Mouse (Mus musculus) adrenal gland, adult 2 months (tissue): ENCODE results near the gene Gm14399. TPM values are rescaled to one million over a fixed set of nuclear protein-coding genes. Genes with fewer than 3 reads are reported as not detected.
A peak's percentile ranks its signal among the peaks of the same experiment; 100 is the strongest.
"Not testable (repeated sequence)": the region's sequence is repeated elsewhere in the genome, so short reads cannot be mapped to it uniquely, and the experiment has no call there.

ENCODE experiments used
- DNase-seq: peaks from one replicate; pipeline ENCODE4 v3.0.0; 2021
- long read RNA-seq: library from polyadenylated mRNA; stranded (forward); transcript quantifications from one replicate; pipeline ENCODE4 v2.0.0, GENCODE M21; 2021
- polyA plus RNA-seq: library from polyadenylated mRNA; depleted of rRNA; stranded (reverse); fragments of >200 nt; gene quantifications from 2 replicates; pipeline ENCODE4 v1.2.3, GENCODE M21; 2012; rRNA removed
- total RNA-seq, 2 experiments: library from RNA; stranded (reverse); gene quantifications; 2 replicates each; pipeline ENCODE4 v1.2.3; 2021

Gm14399 gene
- total RNA-seq (10 to 100 TPM; 15.1 to 20.4 TPM), polyA plus RNA-seq (not detected in 2 replicates)
- long read RNA-seq, partial matches to known transcripts: 0 of 3 reads
- long read RNA-seq, other reads (novel, unspliced or antisense): 0 of 3 reads

DNA sequence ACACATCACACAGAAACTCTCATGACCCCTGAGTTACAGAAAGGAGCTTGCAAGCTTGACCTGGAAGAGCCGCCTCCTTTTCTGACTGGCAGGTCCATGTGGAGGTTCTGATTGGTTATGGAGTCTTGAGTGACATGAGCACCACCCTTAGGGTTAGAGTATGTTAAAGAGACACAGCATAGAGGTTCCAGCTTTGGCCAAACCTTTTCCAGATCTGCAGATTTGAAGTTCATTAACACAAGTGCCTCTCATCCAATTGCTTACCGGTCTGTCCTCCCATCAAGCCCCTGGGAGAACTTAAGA is at the start of gene Gm14399:
Gene Gm14399, minus strand, starts transcription at position 20 of the 303 bp plus-strand sequence.
- not testable (repeated sequence) for DNase-seq

DNA sequence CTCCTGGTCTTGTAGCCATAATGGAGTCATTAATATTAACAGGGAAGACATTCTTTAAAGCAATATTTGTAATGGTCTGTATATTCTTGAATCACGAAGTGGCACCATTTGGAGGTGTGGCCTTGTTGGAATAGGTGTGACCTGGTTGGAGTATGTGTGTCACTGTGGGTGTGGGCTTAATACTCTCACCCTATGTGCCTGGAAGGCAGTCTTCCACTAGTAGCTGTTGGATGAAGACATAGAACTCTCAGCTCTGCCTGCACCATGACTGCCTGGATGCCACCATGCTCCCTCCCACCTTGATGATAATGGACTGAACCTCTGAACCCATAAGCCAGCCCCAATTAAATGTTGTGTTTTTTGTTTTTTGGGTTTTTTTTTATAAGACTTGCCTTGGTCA is 37.2 kb upstream of the Gm14399 start:
- not testable (repeated sequence) for DNase-seq

DNA sequence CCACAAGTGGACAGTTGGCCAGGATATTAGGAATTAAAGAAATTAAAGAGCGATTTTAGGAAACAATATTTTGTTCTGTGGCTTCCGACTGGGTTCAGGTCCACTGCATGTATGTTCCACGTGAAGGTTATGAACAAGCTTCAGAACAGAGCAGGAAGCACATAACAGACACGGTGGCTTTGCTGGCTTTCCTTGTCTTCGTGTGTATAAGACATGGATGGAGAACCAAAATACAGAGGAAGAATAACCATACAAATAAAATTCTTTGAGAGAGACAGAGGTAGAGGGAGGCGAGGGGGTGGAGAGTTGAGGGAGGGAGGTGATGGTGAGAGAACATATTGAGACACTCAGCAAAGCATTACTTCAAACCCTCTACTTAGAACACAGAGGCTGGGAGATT is 34.5 kb upstream of the Gm14399 start:
- no peak for DNase-seq

DNA sequence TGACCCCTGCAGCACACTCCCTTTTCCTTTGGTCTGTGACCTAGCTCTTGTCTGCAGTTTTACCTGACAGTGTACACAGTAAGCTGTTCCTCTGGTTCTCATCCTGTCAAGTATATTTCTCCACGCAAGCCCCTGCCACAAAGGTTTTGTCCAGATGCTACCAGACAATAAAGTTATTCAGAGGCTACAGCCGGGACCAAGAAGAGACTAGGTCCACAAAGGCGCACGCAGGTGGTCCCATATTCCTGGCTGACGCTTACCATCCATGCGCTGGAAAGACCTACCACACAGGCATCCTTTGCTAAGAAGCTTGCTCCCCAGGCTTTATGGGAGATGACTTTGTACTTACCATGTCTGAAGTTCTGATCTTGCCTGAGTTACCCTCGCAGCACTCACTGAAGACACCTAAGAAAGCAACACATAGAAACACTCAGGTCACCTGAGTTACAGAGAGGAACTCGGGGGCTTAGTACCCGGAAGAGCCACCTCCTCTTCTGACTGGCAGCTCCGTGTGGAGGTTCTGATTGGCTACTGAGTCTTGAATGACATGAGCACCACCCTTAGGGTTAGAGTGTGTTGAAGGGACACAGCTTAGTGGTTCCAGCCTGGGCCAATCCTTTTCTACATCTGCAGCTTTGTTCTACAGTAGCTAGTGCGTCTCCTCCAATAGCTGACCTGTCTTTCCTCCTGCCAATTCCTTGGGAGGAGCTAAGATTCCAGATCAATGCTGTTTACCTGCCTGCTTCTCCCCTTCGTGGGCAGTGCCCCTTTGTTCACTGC is 33.8 kb upstream of the Gm14399 start, which contains the start of gene Gm14443:
Gene Gm14443, minus strand, starts transcription at position 471 of the 780 bp plus-strand sequence.
- DNase-seq: not testable (repeated sequence)

DNA sequence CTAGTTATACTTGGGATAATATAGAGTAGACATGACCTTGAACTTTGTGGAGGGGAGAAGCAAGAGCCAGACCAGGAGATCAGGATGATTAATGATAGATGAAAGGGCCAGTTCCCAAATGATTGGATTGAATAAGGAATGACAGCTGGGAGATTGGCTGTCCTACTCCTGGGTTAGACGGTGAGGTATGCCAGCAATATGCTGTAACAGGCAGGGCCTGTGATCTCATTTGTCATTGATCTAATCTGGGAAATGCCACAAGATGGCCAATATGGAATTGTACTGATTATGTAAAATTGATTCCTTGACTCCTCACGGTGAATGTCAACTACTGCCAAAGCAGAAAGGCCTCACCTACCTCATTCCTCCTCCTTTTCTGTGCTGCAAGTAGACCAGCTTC is 32.2 kb upstream of the Gm14399 start:
- DNase-seq: not testable (repeated sequence)

DNA sequence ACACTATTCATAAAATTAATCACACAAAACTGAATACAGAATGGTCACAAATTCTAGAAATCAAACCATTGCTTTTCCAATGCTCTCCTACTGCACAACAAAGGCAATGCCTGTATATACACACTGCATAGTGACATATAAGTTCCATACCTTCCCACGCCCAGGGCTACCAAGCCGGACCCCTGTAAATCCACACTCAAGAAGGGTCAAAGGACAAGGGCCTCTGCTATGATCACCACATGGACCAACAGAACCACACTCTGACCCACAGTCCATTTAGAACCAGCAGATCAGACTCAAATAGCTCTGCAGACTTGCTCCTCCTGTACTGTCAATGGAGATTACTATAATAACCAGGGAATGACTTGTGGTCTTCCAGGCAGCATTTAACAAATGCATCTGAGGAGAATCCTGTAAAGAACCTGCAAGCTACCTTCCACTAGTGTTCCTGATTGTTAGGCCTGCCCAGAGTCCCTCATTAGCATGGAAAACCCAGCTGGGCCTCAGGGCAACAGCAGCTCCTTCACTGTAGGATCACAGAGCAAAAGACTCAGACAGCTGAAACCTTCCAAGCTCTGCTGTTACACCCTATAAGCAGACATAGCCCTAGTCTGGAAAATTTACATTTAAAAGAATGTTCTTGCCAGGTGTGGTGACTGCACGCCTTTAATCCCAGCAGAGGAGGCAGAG is 31.2 kb upstream of the Gm14399 start:
- not testable (repeated sequence) for DNase-seq

DNA sequence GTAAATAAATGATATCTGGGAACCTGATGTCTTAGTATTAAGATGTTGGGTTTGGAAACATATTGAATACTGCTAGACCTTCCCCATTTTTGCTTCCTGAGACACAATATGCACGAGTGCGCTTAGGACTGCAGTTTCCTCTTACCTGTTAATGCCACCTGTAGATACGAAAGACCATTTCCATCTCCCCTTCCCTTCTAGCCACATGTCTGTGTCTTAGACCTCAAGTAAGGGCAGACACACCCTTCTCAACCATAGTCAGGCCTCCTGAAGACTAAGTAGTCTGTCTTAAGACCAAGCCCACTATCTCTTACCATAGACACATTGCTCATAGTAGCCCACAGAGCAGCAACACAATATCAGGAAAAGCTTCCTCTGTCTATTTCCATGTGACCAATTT is 30.3 kb upstream of the Gm14399 start:
- DNase-seq: no peak

DNA sequence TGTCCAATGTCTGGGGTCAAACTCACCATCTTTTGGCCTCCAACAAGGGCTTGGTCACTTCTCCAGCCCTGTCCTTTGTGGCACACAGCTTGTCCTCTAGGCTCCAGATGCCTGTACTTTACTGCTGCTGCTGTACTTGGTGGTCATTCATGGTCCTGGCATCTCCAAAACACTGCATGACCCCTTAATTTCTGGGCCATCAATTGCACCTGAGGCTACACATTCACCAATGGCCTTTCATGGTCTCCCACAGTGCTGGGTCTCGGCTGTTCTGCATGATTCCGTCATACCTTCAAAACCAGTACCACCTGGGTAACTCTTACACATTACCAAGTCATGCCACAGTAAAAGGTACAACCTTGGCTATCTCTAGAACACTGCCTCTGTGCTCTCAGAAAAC is 25.1 kb upstream of the Gm14399 start:
- DNase-seq: not testable (repeated sequence)

DNA sequence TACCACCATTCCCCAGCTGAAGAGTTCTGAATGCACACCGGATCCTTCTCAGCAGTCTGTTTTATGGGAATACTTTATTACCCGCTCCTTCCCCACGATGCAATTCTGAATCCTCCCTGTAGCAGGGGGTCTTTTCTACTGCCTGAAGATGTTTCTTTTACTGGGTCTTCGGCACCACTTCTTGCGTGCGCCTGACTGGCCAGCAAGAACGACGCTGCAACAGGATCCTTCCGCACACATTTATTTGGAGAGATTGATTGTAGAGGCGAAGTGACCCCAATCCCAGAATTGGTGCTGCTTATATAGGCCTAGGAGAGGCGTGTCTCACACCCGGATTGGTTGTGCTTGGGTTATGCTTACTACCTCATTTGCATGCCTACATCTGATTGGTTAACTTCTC is 23.3 kb upstream of the Gm14399 start:
- DNase-seq: not testable (repeated sequence)

DNA sequence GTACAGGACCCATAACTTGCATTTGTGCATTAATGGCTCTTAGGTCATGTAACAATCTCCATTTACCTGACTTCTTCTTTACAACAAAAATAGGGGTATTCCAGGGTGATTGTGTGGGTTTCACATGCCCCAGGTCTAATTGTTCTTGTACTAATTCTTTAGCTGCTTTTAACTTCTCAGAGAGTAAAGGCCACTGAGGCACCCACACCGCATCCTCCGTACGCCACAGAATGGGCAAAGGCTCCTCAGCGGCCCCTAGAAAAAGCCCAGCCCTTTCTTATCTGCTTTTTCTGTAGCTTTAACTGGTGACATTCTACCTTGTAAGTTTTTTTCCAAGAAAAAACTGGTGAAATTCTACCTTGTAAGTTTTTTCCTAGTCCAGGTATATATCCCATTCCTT is 19.6 kb upstream of the Gm14399 start:
- not testable (repeated sequence) for DNase-seq

DNA sequence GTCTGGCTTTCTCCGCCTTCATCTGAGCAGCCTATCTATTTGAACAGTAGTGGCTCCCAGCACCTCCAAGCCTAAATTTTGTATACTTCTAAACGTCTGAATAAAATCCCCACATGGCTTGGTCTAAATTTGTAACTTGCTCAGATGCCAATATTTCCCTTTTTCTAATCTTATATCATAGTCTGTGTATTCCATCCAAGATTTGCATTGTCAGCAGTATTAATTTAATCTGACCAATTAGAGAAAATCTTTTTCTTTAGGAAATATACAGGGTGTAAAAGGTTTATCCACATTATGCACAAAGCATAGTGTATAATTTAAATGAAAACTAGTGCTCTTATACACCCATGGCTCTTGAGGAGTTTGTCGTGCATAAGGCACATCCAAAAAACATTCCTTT is 16.8 kb upstream of the Gm14399 start:
- no peak for DNase-seq

DNA sequence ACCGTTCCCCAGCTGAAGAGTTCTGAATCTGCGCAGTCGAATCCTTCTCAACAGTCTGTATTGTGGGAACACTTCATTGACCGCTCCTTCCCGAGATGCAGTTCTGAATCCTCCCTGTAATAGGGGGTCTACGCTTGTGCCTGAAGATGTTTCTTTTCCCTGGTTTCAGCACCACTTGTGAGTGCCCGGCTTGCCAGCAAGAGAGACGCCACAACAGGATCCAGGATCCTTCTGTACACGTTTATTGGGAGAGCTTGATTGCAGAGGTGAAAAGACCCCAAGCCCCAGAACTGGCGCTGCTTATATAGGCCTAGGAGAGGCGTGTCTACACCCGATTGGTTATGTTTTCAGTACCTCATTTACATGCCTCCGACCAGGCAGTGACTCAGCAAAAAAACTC is 14.9 kb upstream of the Gm14399 start:
- no peak for DNase-seq

DNA sequence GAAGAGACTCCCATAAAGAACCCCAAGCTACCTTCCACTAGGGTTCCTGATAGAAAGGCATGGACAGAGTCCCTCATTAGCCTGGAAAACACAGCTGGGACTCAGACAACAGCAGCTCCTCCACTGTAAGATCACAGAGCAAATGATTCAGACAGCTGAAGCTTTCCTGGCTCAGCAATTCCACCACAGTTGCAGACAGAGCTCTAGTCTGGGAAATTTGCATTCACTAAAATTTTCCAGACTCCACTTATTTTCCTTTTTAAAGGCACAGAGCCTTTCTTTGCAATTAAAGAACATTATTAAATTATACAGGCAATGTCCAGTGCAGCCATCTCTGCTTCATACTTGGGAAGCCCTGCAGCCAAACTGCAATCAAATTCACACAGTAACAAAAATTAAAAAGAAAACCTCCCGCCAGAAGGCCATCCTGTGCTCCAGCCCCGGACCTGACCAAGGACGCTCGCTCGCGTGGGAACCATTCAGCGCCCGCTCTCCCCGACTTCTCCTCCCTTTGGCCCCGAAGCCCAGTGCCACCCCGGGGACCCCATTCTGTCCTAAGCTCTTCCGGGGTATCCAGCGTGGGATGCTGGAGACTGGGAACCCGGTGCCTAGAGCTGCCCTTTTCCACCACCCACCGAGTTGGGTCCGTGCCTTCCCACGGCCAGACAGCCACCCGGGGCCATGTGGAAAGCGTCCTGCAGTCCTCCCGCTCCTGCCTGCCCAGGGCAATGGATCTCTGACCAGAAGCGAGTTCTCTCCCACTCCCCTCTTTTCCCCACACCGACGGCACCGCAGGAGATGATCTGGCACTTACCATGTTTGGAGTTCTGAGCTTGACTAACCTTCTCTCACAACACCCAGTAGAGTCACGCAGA is 457 bp downstream of the Gm14399 start:
- DNase-seq: peak; percentile 71

DNA sequence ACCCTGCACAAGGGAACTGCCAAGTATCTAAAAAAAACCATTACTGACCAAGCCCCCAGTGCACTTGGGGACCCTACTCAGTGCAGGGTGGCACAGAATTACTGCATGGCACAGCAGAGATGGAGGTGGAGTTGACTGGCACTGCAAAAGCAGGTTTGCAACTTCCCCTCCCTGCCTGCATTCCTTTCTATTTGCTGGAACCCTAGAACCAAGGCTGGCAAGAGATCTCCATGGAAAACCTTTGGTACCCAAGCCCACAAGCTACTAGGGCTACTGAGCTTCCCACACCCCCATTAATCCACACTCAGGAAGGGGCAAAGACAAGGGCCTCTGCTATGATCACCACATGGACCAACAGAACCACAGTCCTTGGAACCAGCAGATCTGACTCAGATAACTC is 1.2 kb downstream of the Gm14399 start:
- DNase-seq: peak; percentile 14

Other genes with a start within 250 kb of the Gm14399 start
- gene Gm14444, start 131.8 kb downstream of the Gm14399 start, total RNA-seq: under 1 TPM in 1 of 2 experiments, not detected in 1; 0.66 TPM
- gene Gm14444, start 131.8 kb downstream of the Gm14399 start, polyA plus RNA-seq: not detected in 2 replicates
- gene Gm14393, start 74.2 kb downstream of the Gm14399 start, total RNA-seq: 1 to 10 TPM in 1 of 2 experiments, under 1 TPM in 1; 0.78 to 1.4 TPM
- not detected in 2 replicates for gene Gm14393, start 74.2 kb downstream of the Gm14399 start, polyA plus RNA-seq
- gene Gm14443, start 33.9 kb upstream of the Gm14399 start, total RNA-seq: 1 to 10 TPM; 1.8 to 2.2 TPM
- gene Gm14443, start 33.9 kb upstream of the Gm14399 start, polyA plus RNA-seq: 0.21 TPM in 1 of 2 replicates, not detected in the other
- 10 to 100 TPM; 55.6 to 71.5 TPM for gene Gm14391, start 64.9 kb upstream of the Gm14399 start, total RNA-seq
- gene Gm14391, start 64.9 kb upstream of the Gm14399 start, polyA plus RNA-seq: 1.0 and 1.4 TPM in 2 replicates
- 10 to 100 TPM in 1 of 2 experiments, 1 to 10 TPM in 1; 7.0 to 10.6 TPM for gene Gm14440, start 133.1 kb upstream of the Gm14399 start, total RNA-seq
- gene Gm14440, start 133.1 kb upstream of the Gm14399 start, polyA plus RNA-seq: not detected in 2 replicates
- 10 to 100 TPM; 36.0 to 52.4 TPM for gene Gm4631, start 196.2 kb upstream of the Gm14399 start, total RNA-seq
- gene Gm4631, start 196.2 kb upstream of the Gm14399 start, polyA plus RNA-seq: 0.27 and 0.29 TPM in 2 replicates
- 1 to 10 TPM; 3.5 to 9.4 TPM for gene Zfp968, start 230.4 kb upstream of the Gm14399 start, total RNA-seq
- gene Zfp968, start 230.4 kb upstream of the Gm14399 start, polyA plus RNA-seq: 0.09 and 0.12 TPM in 2 replicates